Mouse (Mus musculus) spleen, postnatal 0 days (tissue): Measurements from ENCODE around the gene Pnmal1. TPM values are rescaled to one million over a fixed set of nuclear protein-coding genes. Genes with fewer than 3 reads are reported as not detected.

Experiments used
- polyA plus RNA-seq: library from polyadenylated mRNA; unstranded; fragments of >200 nt; fragmentation: Nextera tagmentation; extraction: Ambion mirVana; gene quantifications from 2 replicates; pipeline ENCODE4 v1.2.1, GENCODE M21; 2015

Pnmal1 gene
- polyA plus RNA-seq, result 0.02 TPM in 1 of 2 replicates, not detected in the other

DNA sequence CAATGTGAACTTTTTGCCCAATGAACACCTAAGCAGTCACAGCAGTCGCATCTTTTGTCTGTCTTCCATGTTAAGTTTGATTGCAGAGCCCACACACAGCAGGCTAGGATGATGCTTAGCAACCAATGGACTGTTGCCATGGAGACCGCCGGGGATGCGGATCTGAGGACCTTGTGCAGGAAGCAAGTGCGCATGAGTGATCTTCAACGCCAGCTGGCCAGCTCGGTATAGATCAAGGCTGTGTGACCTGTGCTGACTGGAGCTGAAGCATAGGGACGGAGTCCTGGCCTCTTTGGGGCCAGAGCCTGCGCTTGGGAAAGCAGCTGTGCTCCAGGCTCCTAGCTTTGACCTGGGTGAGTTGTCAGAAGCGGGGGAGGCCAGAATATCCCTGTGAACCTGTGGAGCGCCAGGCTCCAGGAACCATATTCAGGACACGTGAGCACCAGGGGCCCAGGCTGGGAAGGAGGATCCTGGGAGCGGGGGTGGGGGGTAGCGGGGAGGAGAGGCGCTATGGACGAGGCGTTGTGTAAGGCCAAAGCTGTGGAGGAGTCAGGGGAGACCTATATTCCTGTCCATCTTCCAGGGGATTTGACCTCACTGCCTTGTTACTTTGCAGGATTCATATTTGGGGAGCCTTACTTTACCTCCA is at the start of gene Pnmal1:
Pnmal1 (plus strand) TSS at position 141 of the 649 bp plus-strand sequence.

DNA sequence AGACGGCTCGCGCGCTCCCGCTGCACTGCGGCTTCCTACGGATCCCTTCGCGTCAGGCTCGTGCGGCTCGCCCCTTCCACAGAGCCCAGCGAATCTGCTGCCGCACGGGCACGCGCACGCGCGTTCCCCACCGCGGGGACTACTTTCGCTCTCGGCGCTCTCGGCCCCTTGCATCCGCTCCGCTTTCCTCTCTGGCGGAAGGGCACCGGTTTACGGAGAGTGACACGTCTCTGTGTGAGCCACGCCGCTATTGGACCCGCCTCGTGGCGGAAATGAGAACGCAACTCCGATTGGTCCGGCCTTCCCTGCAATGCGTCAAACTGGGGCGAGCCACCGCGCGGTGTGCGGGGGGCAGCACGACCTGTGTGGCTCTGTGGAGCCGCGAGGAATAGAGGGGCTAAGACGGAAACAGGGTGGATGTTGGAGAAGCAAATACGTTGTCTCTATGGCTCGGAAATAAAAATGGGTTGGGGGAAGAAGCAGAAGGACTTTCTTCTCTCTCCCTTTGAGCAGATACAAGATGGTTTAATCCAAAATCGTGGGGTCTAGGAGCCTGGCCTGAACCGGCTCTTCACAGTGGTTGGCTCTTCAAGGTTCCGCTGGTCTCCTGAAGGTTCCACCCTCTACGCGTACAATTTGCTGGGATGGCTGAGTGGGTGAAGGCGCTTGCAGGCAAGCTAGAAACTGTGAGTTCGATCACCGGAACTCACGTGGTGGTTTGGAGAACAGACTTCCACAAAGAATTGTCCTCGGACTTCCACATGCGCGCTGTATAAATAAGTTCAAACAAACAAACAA is 35.2 kb upstream of the Pnmal1 start, which contains the start of gene Calm3:
Calm3 (minus strand) TSS at position 78 of the 798 bp plus-strand sequence.

DNA sequence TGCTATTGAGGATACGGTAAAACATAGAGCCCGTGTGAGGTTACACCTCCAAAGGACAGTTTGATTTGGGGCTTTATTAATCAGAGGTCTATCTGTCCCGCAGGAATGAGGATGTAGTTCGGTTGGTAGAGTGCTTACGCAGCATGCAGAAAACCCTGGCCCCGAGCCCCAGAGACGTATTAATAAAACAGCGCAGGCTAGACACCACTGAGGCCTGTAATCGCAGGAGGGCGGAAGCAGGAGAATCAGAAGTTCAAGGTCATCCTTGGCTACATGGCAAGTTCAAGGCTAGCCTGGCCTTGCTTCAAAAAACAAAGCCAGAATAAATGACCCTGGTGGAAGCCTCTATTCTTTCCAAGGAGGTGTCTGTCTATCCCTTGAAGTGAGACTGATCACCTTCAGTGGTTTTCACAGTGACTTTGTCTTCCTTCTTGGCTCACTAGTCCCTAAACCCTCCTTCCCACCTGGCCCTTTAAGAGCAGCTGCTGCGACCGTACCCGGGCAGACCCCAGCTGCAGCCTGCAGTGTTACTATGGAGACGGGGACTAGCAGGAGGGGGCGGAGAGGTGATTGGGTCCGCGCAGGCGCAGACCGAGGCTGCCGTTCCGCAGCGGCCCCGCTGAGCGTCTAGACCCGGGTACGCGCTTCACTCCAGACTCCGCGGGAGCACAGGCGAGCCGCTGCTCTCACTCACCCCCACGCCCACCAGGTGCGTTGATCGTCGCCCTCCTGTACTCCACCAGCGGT is 15.2 kb upstream of the Pnmal1 start, which contains the start of gene Pnmal2:
Pnmal2 (plus strand) TSS at position 622 of the 747 bp plus-strand sequence.

DNA sequence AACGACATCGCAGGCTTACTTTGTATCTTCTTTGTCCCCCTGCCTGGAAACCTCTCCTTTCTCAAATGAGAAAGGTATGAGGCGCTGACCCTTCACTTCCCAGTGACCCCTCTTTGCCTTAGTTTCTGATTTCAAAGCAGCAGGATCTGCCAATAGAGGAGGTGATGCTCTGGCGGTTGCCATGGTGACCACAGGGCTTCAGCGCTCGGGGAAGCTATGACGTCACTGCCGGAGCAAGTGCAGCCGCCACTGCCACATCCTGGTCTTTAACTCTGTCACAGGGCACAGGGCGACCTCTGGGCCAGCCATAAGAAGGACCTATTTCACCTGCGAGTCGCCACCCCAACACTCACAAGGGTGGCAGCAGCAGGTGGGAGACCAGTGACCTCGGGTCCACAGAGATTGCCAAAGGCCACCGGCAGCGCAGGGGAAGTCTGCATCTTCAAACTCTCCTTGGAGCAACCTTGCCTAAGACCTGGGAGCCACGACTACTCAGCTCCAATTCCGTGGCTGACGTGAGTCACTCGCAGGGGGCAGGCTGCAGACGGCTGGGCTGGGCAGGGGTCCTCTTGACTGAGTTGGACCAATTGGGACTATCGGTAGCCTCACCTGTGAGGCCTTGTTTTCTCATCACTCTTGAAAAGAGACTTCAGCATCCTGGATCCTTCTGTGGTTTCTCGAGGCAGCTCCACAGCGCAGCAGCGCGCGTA is 23.5 kb downstream of the Pnmal1 start, which contains the start of gene Gm42372:
Gm42372 (plus strand) TSS at position 228 of the 710 bp plus-strand sequence.

DNA sequence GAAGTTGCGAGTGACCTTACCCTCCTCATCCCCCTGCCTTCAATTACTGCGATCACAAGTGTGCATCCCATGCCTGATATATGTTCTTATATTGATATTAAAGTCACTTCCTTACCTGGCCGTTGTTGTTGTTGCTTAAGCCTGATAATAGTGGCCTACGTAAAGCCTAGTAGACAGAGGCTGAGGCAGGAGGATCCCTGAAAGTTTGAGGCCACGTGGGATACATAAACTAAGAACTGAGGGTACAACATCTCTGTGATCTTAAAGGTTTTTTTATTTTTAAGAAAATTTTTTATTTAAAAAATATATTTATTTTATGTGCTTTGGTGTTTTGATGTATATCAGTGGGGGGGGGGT is 33.0 kb downstream of the Pnmal1 start, which contains the start of gene Ccdc8:
Ccdc8 (plus strand) TSS at position 258 of the 357 bp plus-strand sequence.

Other genes with a start within 250 kb of the Pnmal1 start
- not detected in 2 replicates for gene Ceacam9, start 237.8 kb upstream of the Pnmal1 start, polyA plus RNA-seq
- gene Ap2s1, start 221.3 kb upstream of the Pnmal1 start, polyA plus RNA-seq, result 268 and 270 TPM in 2 replicates
- 107 and 108 TPM in 2 replicates for gene Slc1a5, start 178.3 kb upstream of the Pnmal1 start, polyA plus RNA-seq
- 35.2 and 37.1 TPM in 2 replicates for gene Strn4, start 143.8 kb upstream of the Pnmal1 start, polyA plus RNA-seq
- gene Fkrp, start 142.9 kb upstream of the Pnmal1 start, polyA plus RNA-seq, result 11.2 and 11.7 TPM in 2 replicates
- 10.8 and 13.8 TPM in 2 replicates for gene Prkd2, start 116.8 kb upstream of the Pnmal1 start, polyA plus RNA-seq
- gene Dact3, start 84.4 kb upstream of the Pnmal1 start, polyA plus RNA-seq, result 1.8 and 1.9 TPM in 2 replicates
- 2.7 and 2.9 TPM in 2 replicates for gene Gng8, start 67.9 kb upstream of the Pnmal1 start, polyA plus RNA-seq
- gene Ptgir, start 53.2 kb upstream of the Pnmal1 start, polyA plus RNA-seq, result 1.0 and 1.3 TPM in 2 replicates
- 149 and 159 TPM in 2 replicates for gene Calm3, start 35.6 kb upstream of the Pnmal1 start, polyA plus RNA-seq
- 0.47 and 0.84 TPM in 2 replicates for gene Pnmal2, start 15.0 kb upstream of the Pnmal1 start, polyA plus RNA-seq
- 0.10 and 0.11 TPM in 2 replicates for gene Gm42372, start 23.4 kb downstream of the Pnmal1 start, polyA plus RNA-seq
- gene Ccdc8, start 33.0 kb downstream of the Pnmal1 start, polyA plus RNA-seq, result 3.1 and 4.0 TPM in 2 replicates
- 43.1 and 46.0 TPM in 2 replicates for gene Ppp5c, start 68.2 kb downstream of the Pnmal1 start, polyA plus RNA-seq
- 8.1 and 9.9 TPM in 2 replicates for gene Hif3a, start 102.7 kb downstream of the Pnmal1 start, polyA plus RNA-seq
- 0.23 and 0.24 TPM in 2 replicates for gene Psg16, start 114.4 kb downstream of the Pnmal1 start, polyA plus RNA-seq
- not detected in 2 replicates for gene Ceacam3, start 190.6 kb downstream of the Pnmal1 start, polyA plus RNA-seq
- gene Psg29, start 243.8 kb downstream of the Pnmal1 start, polyA plus RNA-seq, result not detected in 2 replicates